Mouse (Mus musculus) thymus, postnatal 25 days (tissue): ENCODE measurements around the gene Gm48551.

Source experiments
- DNase-seq: peaks from one replicate; pipeline ENCODE4 v3.0.0; 2022

Gm48551 gene

DNA sequence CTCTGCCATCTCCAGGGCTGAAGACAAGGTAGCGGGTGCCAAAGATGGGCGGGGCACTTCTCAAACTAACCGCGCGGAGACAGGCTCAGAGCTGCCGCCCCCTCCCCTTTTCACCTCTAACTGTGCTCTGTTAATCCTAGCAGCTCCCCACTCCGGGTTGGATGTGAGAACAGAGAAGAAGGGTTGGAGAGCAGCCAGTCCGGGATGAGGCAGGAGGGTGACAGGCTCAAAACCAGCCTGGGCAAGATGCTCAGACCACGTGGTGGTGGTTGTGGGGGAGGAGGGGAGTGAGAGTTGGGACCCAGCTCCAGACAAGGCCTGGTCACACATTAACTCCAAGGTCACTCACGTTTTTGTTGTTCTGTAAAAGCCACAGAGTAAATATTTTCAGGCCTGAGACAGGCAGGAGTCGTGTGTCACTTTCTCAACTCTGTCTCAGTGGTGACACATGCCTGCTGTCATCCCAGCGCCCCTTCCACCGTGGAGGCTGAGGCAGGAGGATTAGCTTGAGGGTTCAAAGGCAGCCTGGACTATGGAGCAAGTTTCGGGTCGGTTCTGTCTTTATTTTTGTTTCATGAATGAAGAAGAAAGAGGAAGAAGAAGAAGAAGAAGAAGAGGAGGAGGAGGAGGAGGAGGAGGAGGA lies 47.4 kb downstream of the Gm48551 start:
- no peak for DNase-seq

DNA sequence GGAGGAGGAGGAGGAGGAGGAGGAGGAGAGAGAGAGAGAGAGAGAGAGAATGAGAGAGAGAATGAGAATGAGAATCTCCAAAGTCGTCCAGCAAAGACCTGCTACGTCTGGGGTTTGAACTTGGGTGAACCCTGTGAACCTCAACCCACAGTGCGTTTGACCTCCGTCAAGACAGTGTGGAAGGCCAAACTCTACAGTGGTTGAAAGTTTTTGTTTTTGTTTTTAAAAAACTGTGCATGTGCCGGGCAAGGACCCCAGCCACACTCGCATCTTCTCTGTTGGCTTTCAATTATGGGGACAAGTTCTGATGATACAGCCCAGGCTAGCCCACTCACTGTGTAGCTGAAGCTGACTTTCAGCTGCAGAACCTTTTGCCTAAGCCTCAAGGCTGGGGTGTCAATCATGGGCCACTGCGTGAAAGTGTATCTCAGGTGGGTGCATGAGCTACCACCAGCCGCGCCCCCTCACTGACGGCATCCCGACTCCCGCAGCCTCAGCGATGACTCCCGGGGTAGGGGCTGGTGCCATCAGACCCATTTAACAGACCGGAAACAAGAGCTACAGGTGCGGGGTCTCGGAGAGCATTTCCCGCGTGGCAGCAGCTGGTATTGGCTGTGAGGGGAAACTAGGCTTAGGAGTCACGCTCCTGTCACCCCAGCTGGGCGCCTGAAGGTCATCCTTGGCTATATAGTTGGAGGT lies 48.1 kb downstream of the Gm48551 start:
- no peak for DNase-seq

- peak; percentile 91 for DNase-seq
Observed at GRCm38 (mm10) chr10:81432868-81433262, 48.6 kb downstream of the Gm48551 start.

GRCm38 (mm10) chr10:81433541-81434289 lies 49.4 kb downstream of the Gm48551 start:
- peak; percentile 73 for DNase-seq

- peak; percentile 41 for DNase-seq
Observed at GRCm38 (mm10) chr10:81434361-81435263, 50.3 kb downstream of the Gm48551 start.

DNA sequence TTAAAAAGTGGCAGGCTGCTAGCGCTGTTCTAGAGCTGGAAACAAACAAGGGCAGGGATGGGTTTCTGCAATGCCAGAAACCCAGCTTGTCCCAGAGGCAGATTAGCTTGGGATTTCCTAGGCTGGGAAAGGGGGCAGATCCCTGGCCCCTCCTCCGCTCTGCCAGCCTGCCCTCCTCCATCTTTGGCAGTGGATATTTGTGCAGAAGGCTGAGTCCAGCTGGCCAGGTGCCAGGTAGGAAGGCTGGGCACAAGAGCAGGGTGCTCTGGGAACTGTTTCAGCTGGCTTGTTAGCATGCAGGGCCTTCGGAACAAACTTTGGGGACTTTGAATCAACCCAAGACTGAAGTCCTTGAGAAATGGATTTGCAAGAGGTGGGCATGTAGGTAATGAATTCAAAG lies 51.2 kb downstream of the Gm48551 start:
- DNase-seq, result no peak

DNA sequence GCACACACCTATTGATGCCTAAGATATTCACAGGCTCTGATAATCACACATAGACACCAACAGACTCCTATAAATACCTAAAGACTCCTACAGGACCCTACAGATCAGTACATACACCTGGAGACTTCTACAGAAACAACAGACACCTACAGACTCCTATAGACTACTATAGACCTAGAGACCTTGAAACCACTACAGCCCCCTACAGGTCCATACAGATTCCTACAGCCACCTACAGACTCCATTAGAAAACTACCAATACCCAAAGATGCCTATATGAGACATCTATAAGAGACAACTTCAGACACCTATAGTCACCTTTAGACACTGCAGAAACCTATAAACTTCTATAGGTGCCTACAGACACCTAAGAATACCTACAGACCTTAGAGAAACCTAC lies 56.8 kb downstream of the Gm48551 start:
- no peak for DNase-seq
